In genomic region chr1:171974361-171974760, GRCm38 (mm10) we compare ENCODE assay signal across 9 mouse cellular contexts. TPM values are rescaled to one million over a fixed set of nuclear protein-coding genes. Genes with fewer than 3 reads are reported as not detected.
"Had no signal": no experiment of that assay in that cellular context is flagged by ENCODE, and none has a peak within 500 bp of the region (broad histone marks: within the 10 kb centered on the region; RNA-seq: fewer than 3 reads in every experiment).

No protein-coding gene starts in this region.

RNA-seq across cellular contexts. Expression of gene Slamf6, which starts 57.0 kb away (rescaled TPM):
- polyA plus RNA-seq: cerebellum, adult 2 months; embryonic facial prominence, embryonic 10.5 days; embryonic facial prominence, embryonic 11.5 days; forebrain, embryonic 11.5 days; forebrain, embryonic 12.5 days; forebrain, embryonic 13.5 days; forebrain, embryonic 14.5 days; forebrain, embryonic 15.5 days; forebrain, embryonic 16.5 days had no signal
